Mouse (Mus musculus) layer of hippocampus, postnatal 14 days (tissue): ENCODE data around the gene Igdcc3. TPM values are rescaled to one million over a fixed set of nuclear protein-coding genes. Genes with fewer than 3 reads are reported as not detected.
A peak's percentile ranks its signal among the peaks of the same experiment; 100 is the strongest.

Experiments used
- DNase-seq, 2 experiments: peaks; one replicate each; pipeline ENCODE4 v3.0.0; 2021 to 2022; ENCODE audit warnings: low spot score in 2 of 2, mixed read lengths in 1 of 2
- total RNA-seq, 2 experiments: library from RNA; stranded (reverse); gene quantifications; 2 replicates each; pipeline ENCODE4 v1.2.3; 2021

The Igdcc3 gene
- total RNA-seq, 2 experiments from 2014 or later, result 5.3 to 6.1 TPM

- no peak for DNase-seq
Measured at GRCm38 (mm10) chr9:65135126-65135525, 5.9 kb upstream of the Igdcc3 start.

GRCm38 (mm10) chr9:65140491-65140890 lies 498 bp upstream of the Igdcc3 start:
- DNase-seq, result no peak

GRCm38 (mm10) chr9:65141306-65141975 lies 452 bp downstream of the Igdcc3 start:
- DNase-seq, result peak; percentile 37 to 69

GRCm38 (mm10) chr9:65141976-65142318 lies 958 bp downstream of the Igdcc3 start:
- no peak for DNase-seq

GRCm38 (mm10) chr9:65142399-65142798 lies 1.4 kb downstream of the Igdcc3 start:
- no peak for DNase-seq

- no peak for DNase-seq
Measured at GRCm38 (mm10) chr9:65146001-65146400, 5.0 kb downstream of the Igdcc3 start.

- no peak for DNase-seq
Measured at GRCm38 (mm10) chr9:65148507-65148906, 7.5 kb downstream of the Igdcc3 start.

GRCm38 (mm10) chr9:65152711-65153330 lies 11.8 kb downstream of the Igdcc3 start:
- peak in 1 of 2 experiments; percentile 49 for DNase-seq

- peak in 1 of 2 experiments; percentile 45 for DNase-seq
Measured at GRCm38 (mm10) chr9:65153331-65153711, 12.3 kb downstream of the Igdcc3 start.

- DNase-seq, result no peak
Measured at GRCm38 (mm10) chr9:65154692-65155455, 13.9 kb downstream of the Igdcc3 start.

GRCm38 (mm10) chr9:65156604-65157003 lies 15.6 kb downstream of the Igdcc3 start:
- DNase-seq, result no peak

- no peak for DNase-seq
Measured at GRCm38 (mm10) chr9:65157631-65158030, 16.6 kb downstream of the Igdcc3 start.

GRCm38 (mm10) chr9:65161188-65161587 lies 20.2 kb downstream of the Igdcc3 start:
- DNase-seq, result no peak

- DNase-seq, result no peak
Measured at GRCm38 (mm10) chr9:65161881-65162280, 20.9 kb downstream of the Igdcc3 start.

- DNase-seq, result peak in 1 of 2 experiments; percentile 32
Measured at GRCm38 (mm10) chr9:65162711-65163639, 22.0 kb downstream of the Igdcc3 start.

- DNase-seq, result no peak
Measured at GRCm38 (mm10) chr9:65164870-65165269, 23.9 kb downstream of the Igdcc3 start.

- DNase-seq, result no peak
Measured at GRCm38 (mm10) chr9:65166386-65166785, 25.4 kb downstream of the Igdcc3 start.

GRCm38 (mm10) chr9:65168534-65168933 lies 27.5 kb downstream of the Igdcc3 start:
- DNase-seq, result no peak

- no peak for DNase-seq
Measured at GRCm38 (mm10) chr9:65168952-65169351, 28.0 kb downstream of the Igdcc3 start.

GRCm38 (mm10) chr9:65172654-65173053 lies 31.7 kb downstream of the Igdcc3 start:
- no peak for DNase-seq
